Mouse (Mus musculus): ENCODE measurements around the gene Etfb. TPM values are rescaled to one million over a fixed set of nuclear protein-coding genes. Genes with fewer than 3 reads are reported as not detected.

The Etfb gene
- total and polyA plus RNA-seq, 3 experiments = 147 to 201 (median 201) TPM

DNA sequence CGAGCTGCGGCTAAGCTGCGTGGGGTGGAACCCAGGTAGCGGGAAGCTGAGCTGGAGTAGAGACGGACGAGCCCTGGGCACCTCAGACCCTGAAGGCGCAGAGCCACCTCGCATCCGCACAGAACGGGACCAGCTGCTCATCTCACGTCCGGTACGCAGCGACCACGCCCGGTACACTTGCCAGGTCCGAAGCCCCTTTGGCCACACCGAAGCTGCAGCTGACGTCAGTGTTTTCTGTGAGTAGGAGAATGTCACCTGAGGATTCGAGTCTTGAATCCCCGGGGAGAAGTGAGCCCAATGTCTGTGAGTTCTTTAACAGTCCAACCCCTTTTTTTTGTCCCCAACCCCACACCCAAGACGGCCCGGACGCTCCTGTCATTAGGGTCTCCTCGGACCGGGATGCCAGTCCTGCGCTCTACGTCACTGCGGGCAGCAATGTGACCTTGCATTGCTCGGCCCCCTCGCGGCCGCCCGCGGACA, 21.0 kb downstream of the Etfb start:
- DNase-seq (ENCODE audit: extremely low read depth) = no peak
- Histone ChIP-seq H3K36me3 (replicated peaks in 1 of 2; ENCODE audit: control insufficient read depth in 1 of 2, insufficient read depth in 1 of 2, low read length in 1 of 2) (no peaks in the 10 kb centered on the region), H3K4me2 (ENCODE audit: insufficient read depth, low read depth, poor library complexity, severe bottlenecking) (peak overlapping the region; percentile 68), H3K9ac (ENCODE audit: insufficient read depth, low read depth) (no peak overlapping the region), H3K79me2 (replicated peaks; ENCODE audit: control insufficient read depth, extremely low read depth, insufficient read depth, poor library complexity, severe bottlenecking) (no peaks in the 10 kb centered on the region), H3K4me1 (ENCODE audit: control insufficient read depth in 1 of 2, insufficient read depth in 2 of 2) (peaks cover 3 to 9% of the 10 kb centered on the region in 2 experiments; a peak in 3 of 4 replicates), H3K4me3 (replicated peaks in 1 of 3; ENCODE audit: low read depth in 2 of 3, low read length in 2 of 3, poor library complexity in 1 of 3) (peak overlapping the region; percentile 21 to 66 (median 60)), H3K9me3 (replicated peaks; ENCODE audit: low read length) (no peaks in the 10 kb centered on the region), H3K27ac (ENCODE audit: insufficient read depth, low read depth) (no peak overlapping the region), H3K27me3 (replicated peaks) (no peaks in the 10 kb centered on the region)
- 0 out of 2 replicates have a peak, but pooled peaks have one; percentile 38 for TF ChIP-seq SMC3 (IDR thresholded peaks at IDR 0.05; ENCODE audit: low read depth, low read length)
- TF ChIP-seq BHLHE40 (IDR thresholded peaks at IDR 0.05; ENCODE audit: low read depth, low read length) = no peak
- no peak for TF ChIP-seq POLR2AphosphoS2 (IDR thresholded peaks at IDR 0.05; ENCODE audit: low read depth, low read length)
- no peak for TF ChIP-seq NELFE (IDR thresholded peaks at IDR 0.05; ENCODE audit: low read depth, low read length)
- TF ChIP-seq E2F4 (IDR thresholded peaks at IDR 0.05; ENCODE audit: insufficient replicate concordance, low read depth, low read length) = no peak
- TF ChIP-seq MXI1 (IDR thresholded peaks at IDR 0.05; ENCODE audit: low read depth, low read length) = no peak
- dilution Hi-C loops (cut with MboI; ENCODE audit: extremely low pct_ligation_motif_present, extremely low pct_unique_long_range_greater_than_20kb, low sequenced_read_pairs) = no loop called here
- in situ Hi-C loops (cut with MboI; ENCODE audit: low pct_ligation_motif_present, low pct_unique_long_range_greater_than_20kb, low sequenced_read_pairs) = loop anchor here (5.0 to 10.0 kb wide), 3 partner anchors 43 to 180 kb away; no protein-coding TSS in a partner anchor

DNA sequence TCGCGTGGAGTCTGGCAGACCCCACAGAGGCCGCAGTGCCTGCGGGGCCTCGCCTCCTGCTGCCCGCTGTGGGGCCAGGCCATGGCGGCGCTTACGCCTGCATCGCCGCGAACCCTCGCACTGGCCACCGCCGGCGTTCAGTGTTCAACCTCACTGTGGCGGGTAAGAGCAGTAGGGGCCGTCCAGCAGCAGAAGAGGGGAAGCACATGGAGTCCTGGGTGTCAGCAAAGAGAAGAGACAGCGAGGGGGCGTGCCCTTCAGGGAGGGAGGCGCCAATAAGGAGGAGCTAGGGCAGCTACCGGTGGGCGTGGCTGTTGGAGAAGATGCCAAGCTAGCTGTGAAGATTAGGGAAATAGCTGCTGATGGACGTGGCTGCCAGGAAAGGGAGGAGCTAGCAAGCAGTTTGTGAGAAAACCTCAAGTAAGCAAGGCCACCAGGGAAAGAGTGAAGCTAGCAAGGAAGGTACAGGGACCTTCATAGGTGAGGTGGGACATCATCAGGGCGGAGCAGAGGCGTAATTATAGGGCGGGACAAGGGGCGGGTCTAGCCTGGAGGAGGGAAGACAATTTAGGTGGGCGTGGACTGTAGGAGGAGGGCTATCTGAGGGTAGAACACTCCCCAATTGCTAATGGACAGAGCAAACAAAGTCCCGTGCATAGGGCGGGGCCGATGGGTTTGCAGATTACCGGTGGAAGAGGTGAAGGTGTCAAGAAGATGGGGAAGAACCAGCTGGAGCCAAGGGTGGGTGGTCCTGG, 21.6 kb downstream of the Etfb start:
- H3K27ac ChIP-seq (ENCODE audit: insufficient read depth, low read depth) = no peak overlapping the region
- H3K9me3 ChIP-seq (replicated peaks; ENCODE audit: low read length) = no peaks in the 10 kb centered on the region
- DNase-seq (ENCODE audit: extremely low read depth) = peak; percentile 94
- dilution Hi-C loops (cut with MboI; ENCODE audit: extremely low pct_ligation_motif_present, extremely low pct_unique_long_range_greater_than_20kb, low sequenced_read_pairs) = no loop called here
- no peaks in the 10 kb centered on the region for H3K27me3 ChIP-seq (replicated peaks)
- H3K79me2 ChIP-seq (replicated peaks; ENCODE audit: control insufficient read depth, extremely low read depth, insufficient read depth, poor library complexity, severe bottlenecking) = no peaks in the 10 kb centered on the region
- peak overlapping the region; percentile 60 to 68 (median 66) for H3K4me3 ChIP-seq (replicated peaks in 1 of 3; ENCODE audit: low read depth in 2 of 3, low read length in 2 of 3, poor library complexity in 1 of 3)
- TF ChIP-seq CTCF (conservative IDR thresholded peaks at IDR 0.05 in 1 of 2, IDR thresholded peaks at IDR 0.05 in 1 of 2; ENCODE audit: low read depth in 2 of 2, low read length in 2 of 2) = peak in 1 of 2 experiments; percentile 50; a peak in 2 of 4 replicates
- peak; percentile 88 for TF ChIP-seq MXI1 (IDR thresholded peaks at IDR 0.05; ENCODE audit: low read depth, low read length)
- TF ChIP-seq MYC (IDR thresholded peaks at IDR 0.05; ENCODE audit: low read depth, low read length) = 0 out of 2 replicates have a peak, but pooled peaks have one; percentile 43
- TF ChIP-seq ELF1 (IDR thresholded peaks at IDR 0.05; ENCODE audit: low read depth, low read length) = peak; percentile 30; the same call in 1 of the 2 replicates
- TF ChIP-seq MEF2A (IDR thresholded peaks at IDR 0.05; ENCODE audit: borderline replicate concordance, low read depth, low read length) = 0 out of 2 replicates have a peak, but pooled peaks have one; percentile 9
- 0 out of 2 replicates have a peak, but pooled peaks have one; percentile 22 for TF ChIP-seq MAZ (IDR thresholded peaks at IDR 0.05; ENCODE audit: low read depth, low read length)
- TF ChIP-seq USF2 (conservative IDR thresholded peaks at IDR 0.05; ENCODE audit: low read depth, low read length) = no peak
- TF ChIP-seq KAT2A (IDR thresholded peaks at IDR 0.05; ENCODE audit: insufficient replicate concordance, low read length) = no peak
- no peak; the same call in 1 of the 2 replicates for TF ChIP-seq SMC3 (IDR thresholded peaks at IDR 0.05; ENCODE audit: low read depth, low read length)
- TF ChIP-seq MAX (IDR thresholded peaks at IDR 0.05; ENCODE audit: low read length) = peak; percentile 75; the same call in 1 of the 2 replicates
- TF ChIP-seq NELFE (IDR thresholded peaks at IDR 0.05; ENCODE audit: low read depth, low read length) = 0 out of 2 replicates have a peak, but pooled peaks have one; percentile 43
- TF ChIP-seq RCOR1 (conservative IDR thresholded peaks at IDR 0.05; ENCODE audit: low read depth, low read length) = no peak
- 0 out of 2 replicates have a peak, but pooled peaks have one; percentile 51 for TF ChIP-seq ZMIZ1 (IDR thresholded peaks at IDR 0.05; ENCODE audit: low read depth, low read length)
- peak; percentile 56; the same call in 1 of the 2 replicates for TF ChIP-seq POLR2A (IDR thresholded peaks at IDR 0.05; ENCODE audit: low read depth, low read length)
- TF ChIP-seq BHLHE40 (IDR thresholded peaks at IDR 0.05; ENCODE audit: low read depth, low read length) = peak; percentile 92
- TF ChIP-seq SIN3A (IDR thresholded peaks at IDR 0.05; ENCODE audit: low read length) = peak; percentile 55; the same call in 1 of the 2 replicates
- TF ChIP-seq CHD2 (IDR thresholded peaks at IDR 0.05; ENCODE audit: low read length) = no peak
- no peak for TF ChIP-seq IRF4 (IDR thresholded peaks at IDR 0.05; ENCODE audit: low read depth, low read length)
- no peaks in the 10 kb centered on the region for H3K36me3 ChIP-seq (replicated peaks in 1 of 2; ENCODE audit: control insufficient read depth in 1 of 2, insufficient read depth in 1 of 2, low read length in 1 of 2)
- no peak overlapping the region for H3K9ac ChIP-seq (ENCODE audit: insufficient read depth, low read depth)
- H3K4me2 ChIP-seq (ENCODE audit: insufficient read depth, low read depth, poor library complexity, severe bottlenecking) = peak overlapping the region; percentile 68
- H3K4me1 ChIP-seq (ENCODE audit: control insufficient read depth in 1 of 2, insufficient read depth in 2 of 2) = peaks cover 3 to 8% of the 10 kb centered on the region in 2 experiments; a peak in 3 of 4 replicates
- in situ Hi-C loops (cut with MboI; ENCODE audit: low pct_ligation_motif_present, low pct_unique_long_range_greater_than_20kb, low sequenced_read_pairs) = loop anchor here (10.0 kb wide), 2 partner anchors 121 to 181 kb away; no protein-coding TSS in a partner anchor

Measured in CH12.LX (cell line).